Mouse (Mus musculus) testis, adult 2 months (tissue): ENCODE data around the gene Fgfr4. TPM values are rescaled to one million over a fixed set of nuclear protein-coding genes. Genes with fewer than 3 reads are reported as not detected.

Experiments used
- H3K27ac ChIP-seq: fragments of 200-500 bp; 2 replicates; pipeline ENCODE4 v1.5.1; 2012; ENCODE audit warnings: low read depth, low read length; ENCODE audit not compliant: control insufficient read depth, insufficient read depth
- H3K27me3 ChIP-seq: fragments of 200-500 bp; 2 replicates; pipeline ENCODE4 v1.6.1; 2012; ENCODE audit warnings: mild to moderate bottlenecking, low read length, moderate library complexity; ENCODE audit not compliant: control insufficient read depth, insufficient read depth
- H3K36me3 ChIP-seq: fragments of 200-500 bp; 2 replicates; pipeline ENCODE4 v1.6.1; 2012; ENCODE audit warnings: mild to moderate bottlenecking, low read length; ENCODE audit not compliant: control insufficient read depth, insufficient read depth
- H3K4me1 ChIP-seq: fragments of 200-500 bp; 2 replicates; pipeline ENCODE4 v1.6.1; 2012; ENCODE audit warnings: low read length; ENCODE audit not compliant: control insufficient read depth, insufficient read depth
- H3K4me3 ChIP-seq: fragments of 200-500 bp; 2 replicates; pipeline ENCODE4 v1.5.1; 2012; ENCODE audit warnings: low read depth, mild to moderate bottlenecking, low read length, moderate library complexity, mixed read lengths; ENCODE audit not compliant: control insufficient read depth
- CTCF ChIP-seq: fragments of 200-500 bp; IDR thresholded peaks from 2 replicates; pipeline ENCODE4 v1.5.1; 2012; ENCODE audit warnings: low read depth, mild to moderate bottlenecking, inconsistent platforms, low read length, moderate library complexity; ENCODE audit not compliant: control insufficient read depth, insufficient read depth, insufficient replicate concordance
- POLR2A ChIP-seq: fragments of 200-500 bp; IDR thresholded peaks from 2 replicates; pipeline ENCODE4 v1.6.1; 2012; ENCODE audit warnings: low read depth, mild to moderate bottlenecking, inconsistent platforms, low read length, moderate library complexity; ENCODE audit not compliant: control insufficient read depth
- polyA plus RNA-seq: library from polyadenylated mRNA; depleted of rRNA; stranded (reverse); fragments of >200 nt; gene quantifications from 2 replicates; pipeline ENCODE4 v1.2.3, GENCODE M21; 2012

The Fgfr4 gene
- polyA plus RNA-seq, 1 experiment = 3.0 TPM

DNA sequence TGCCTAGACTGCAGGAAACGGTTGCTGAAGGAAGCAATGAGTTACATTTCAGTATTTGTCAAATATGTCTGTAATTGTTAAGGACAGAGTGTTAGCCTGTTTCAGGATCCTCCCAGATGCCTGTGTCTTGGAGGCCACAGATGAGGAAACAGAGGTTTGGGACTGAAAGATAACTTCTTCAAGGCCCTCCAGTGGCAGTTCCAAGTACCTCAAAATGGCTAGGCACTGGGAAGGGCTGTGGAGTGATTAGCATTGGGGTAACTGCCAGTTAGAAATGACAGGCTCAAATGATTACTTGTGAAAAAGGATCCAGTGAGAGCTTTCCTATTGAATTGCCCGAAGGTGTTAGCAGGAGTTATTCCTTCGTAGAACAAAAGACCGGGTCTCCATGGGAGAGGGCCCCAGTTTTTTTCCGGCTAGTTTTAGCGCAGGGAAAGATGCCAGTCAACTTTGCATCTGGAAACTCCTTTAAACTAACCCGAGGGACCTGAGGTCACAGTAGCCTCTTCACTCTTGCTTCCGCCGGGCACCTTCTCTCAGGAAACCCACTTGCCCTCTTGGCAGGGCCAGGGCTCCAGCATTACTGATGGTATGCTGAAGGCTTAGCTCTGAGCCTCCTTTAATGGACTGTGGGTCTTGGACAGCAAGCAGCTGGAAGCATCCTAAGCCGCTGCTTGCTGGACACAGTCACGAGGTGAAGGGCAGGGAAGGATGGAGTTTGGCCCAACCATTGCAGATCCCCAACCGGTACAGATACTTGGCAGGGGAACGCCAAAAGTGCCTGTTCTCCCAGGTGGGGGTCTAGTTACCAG is 56.6 kb downstream of the Fgfr4 start:
- TF ChIP-seq CTCF (no peak), POLR2A (0 out of 2 replicates have a peak, but pooled peaks have one; percentile 8)
- Histone ChIP-seq H3K4me1 (peaks cover 10% of the 10 kb centered on the region), H3K4me3 (peak overlapping the region; percentile 83; the same call in 1 of the 2 replicates), H3K27ac (peak overlapping the region; percentile 41), H3K27me3 (no peaks in the 10 kb centered on the region), H3K36me3 (no peaks in the 10 kb centered on the region; the same call in 1 of the 2 replicates)

DNA sequence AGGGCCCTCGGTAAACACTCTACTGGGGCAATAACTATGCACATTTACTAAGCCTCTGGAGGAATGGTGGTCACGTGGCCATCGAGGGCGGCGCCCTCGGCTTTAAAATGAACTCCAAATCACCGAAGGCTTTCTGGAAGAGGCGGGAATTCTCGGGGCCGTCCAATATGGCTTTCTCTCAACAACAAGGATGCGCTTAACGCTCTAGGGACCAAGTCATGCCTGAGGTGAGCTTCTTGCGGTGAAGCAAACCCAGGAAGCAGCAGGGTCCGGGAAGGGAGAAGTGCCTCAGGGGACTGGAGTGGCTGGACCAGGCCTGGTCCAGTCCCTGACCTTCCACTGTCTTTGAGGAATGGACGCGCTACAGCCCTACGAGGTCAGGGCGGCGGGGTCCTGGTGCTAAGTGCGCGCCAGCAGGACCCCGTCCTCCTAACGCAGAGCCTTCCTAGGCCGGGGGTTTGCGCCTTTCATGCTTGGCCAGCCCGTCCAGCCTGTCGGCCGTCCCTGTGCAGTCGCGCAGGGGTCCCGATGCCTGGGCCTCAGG is 57.3 kb downstream of the Fgfr4 start, which contains the start of gene Nsd1:
Gene Nsd1 (plus strand): TSS at position 134 of the 544 bp plus-strand sequence.
- Histone ChIP-seq H3K27ac (peak within 1 kb of the TSS; percentile 90), H3K36me3 (peaks cover 1% of the 10 kb centered on the region), H3K4me3 (peak within 1 kb of the TSS; percentile 83), H3K4me1 (peaks cover 10% of the 10 kb centered on the region), H3K27me3 (no peaks in the 10 kb centered on the region)
- TF ChIP-seq CTCF (no peak), POLR2A (0 out of 2 replicates have a peak, but pooled peaks have one; percentile 8)

DNA sequence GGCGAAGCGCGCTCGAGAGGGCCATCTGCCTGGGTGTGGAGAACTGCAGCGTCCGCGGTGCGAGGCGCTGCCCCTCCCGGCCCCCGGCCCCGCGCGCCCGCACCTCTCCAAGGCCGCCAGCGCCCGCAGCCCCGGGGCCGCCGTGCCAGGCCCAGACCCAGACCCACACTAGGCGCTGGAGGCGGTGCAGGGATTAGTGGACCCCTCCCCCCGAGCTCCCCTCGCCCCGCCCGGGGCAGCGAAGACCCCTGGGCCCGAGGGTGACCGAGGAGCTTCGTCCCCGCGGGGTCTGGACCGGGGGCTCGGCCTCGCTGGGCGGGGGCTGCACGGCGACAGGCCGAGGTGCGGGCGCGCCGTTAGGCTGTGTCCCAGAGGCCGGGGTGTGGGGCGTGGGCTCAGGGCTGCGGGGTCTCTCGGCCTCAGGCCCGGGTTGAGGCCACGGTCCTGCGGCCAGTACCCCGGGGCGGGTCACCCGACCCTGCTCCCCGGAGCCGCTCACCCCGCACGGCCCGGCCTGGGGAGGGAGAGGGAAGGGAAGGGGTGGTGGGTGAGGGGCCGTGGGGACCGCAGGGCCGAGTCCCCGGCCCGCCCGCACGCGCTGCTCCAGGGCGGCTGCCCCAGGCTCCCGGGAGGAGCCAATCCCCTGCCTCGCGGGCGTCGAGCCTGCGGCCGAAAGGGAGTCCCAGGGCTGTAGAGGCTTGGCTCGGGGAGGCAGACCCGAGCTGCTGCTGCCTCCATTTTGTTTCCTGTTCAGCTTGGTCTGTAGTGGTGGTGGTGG is 57.9 kb downstream of the Fgfr4 start:
- Histone ChIP-seq H3K36me3 (peaks cover 1% of the 10 kb centered on the region), H3K4me3 (peak overlapping the region; percentile 83), H3K27me3 (no peaks in the 10 kb centered on the region), H3K27ac (peak overlapping the region; percentile 90), H3K4me1 (peaks cover 10% of the 10 kb centered on the region)
- no peak for TF ChIP-seq CTCF
- TF ChIP-seq POLR2A = no peak; the same call in 1 of the 2 replicates

DNA sequence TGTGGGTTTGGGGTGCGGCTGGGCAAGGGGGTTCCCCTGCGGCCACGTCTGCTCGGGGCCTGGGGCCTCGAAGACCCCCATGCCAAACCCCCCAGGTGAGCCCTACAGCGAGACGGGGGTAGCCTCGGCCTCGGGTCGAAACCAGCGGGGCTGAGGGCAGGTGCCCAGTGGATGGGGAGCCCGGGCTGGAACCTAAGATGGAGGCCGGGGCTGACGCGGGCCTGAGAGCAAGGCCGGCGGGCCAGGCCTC is 58.5 kb downstream of the Fgfr4 start:
- Histone ChIP-seq H3K4me3 (peak overlapping the region; percentile 83), H3K36me3 (peaks cover 3% of the 10 kb centered on the region), H3K4me1 (peaks cover 10% of the 10 kb centered on the region), H3K27ac (peak overlapping the region; percentile 90), H3K27me3 (no peaks in the 10 kb centered on the region)
- TF ChIP-seq CTCF (no peak), POLR2A (no peak)

DNA sequence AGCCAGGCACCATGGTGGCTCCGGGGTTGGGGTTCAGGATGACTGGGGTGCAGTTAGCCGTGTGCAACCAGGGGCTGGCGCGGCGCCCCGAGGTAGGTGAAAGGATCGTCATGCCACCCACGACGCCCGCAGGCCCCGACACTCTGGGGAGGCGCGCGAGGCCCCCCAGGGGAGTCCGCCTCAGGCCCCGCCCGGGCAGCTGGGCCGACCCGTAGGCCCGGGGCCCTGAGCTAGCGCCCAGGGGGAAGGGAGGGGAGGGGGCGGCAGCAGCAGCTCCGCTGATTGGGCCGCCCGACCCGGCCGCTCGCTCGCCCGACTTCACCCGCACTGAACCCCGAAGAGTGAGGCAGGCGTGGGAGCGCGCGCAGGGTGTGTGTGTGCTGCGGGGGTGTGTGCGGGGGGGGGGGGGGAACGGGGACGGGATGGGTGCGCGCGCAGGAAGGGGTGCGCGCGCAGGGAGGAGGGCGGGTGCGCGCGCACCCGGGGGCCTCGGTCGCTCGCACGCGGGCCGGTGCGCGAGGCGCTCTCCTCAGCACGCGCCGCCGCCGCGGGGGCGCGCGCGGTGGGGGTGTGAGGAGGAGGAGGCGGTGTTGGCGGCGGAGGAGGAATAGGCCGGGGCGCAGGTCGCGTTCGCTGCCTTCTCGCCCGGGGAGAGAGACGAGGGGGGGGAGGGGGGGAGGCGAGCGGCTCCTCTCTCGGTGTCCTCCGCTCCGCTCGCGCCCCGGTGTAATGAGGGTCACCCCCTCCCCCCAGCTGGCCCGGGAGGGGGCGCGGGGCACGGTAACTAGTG is 59.0 kb downstream of the Fgfr4 start:
- TF ChIP-seq CTCF (no peak), POLR2A (peak; percentile 74)
- peaks cover 10% of the 10 kb centered on the region for H3K4me1 ChIP-seq
- peak overlapping the region; percentile 87 for H3K4me3 ChIP-seq
- peak overlapping the region; percentile 90 for H3K27ac ChIP-seq
- H3K27me3 ChIP-seq = no peaks in the 10 kb centered on the region
- peaks cover 3% of the 10 kb centered on the region for H3K36me3 ChIP-seq

DNA sequence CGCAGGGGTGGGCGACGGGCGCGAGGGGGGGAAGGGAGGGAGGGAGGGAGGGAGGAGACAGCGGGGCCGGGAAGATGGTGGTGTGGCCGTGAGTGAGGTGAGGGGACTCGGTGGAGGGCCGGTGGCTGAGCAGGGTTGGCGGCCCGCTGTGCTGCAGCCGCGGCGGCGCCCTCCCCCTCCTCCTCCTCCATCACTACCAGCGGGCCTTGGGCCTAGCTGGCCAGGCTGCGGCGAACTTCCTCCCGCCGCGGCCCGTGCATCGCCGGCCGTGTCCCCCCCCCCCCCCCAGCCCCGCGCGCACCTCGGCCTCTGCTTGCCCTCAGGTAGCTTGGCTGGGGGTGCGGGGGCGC is 59.5 kb downstream of the Fgfr4 start:
- H3K27me3 ChIP-seq = no peaks in the 10 kb centered on the region
- H3K27ac ChIP-seq = peak overlapping the region; percentile 91
- H3K36me3 ChIP-seq = peaks cover 3% of the 10 kb centered on the region
- peaks cover 10% of the 10 kb centered on the region for H3K4me1 ChIP-seq
- TF ChIP-seq CTCF (no peak), POLR2A (no peak; the same call in 1 of the 2 replicates)
- H3K4me3 ChIP-seq = peak overlapping the region; percentile 87
